Mouse (Mus musculus): ENCODE results near the gene Mtmr12.
"Not testable (repeated sequence)": the region's sequence is repeated elsewhere in the genome, so short reads cannot be mapped to it uniquely, and the experiment has no call there.

Mtmr12 gene

GRCm38 (mm10) chr15:12204319-12205159 is at the start of gene Mtmr12:
Gene Mtmr12 (plus strand): TSS chr15:12205028.
- DNase-seq (ENCODE audit: low spot score) = peak; percentile 100

GRCm38 (mm10) chr15:12178126-12178525 is 26.7 kb upstream of the Mtmr12 start:
- no peak for DNase-seq (ENCODE audit: low spot score)

GRCm38 (mm10) chr15:12181181-12181805 is 23.5 kb upstream of the Mtmr12 start:
- not testable (repeated sequence) for DNase-seq (ENCODE audit: low spot score)

GRCm38 (mm10) chr15:12193880-12194816 is 10.7 kb upstream of the Mtmr12 start:
- DNase-seq (ENCODE audit: low spot score) = no peak

- DNase-seq (ENCODE audit: low spot score) = no peak
Observed at GRCm38 (mm10) chr15:12194817-12195735, 9.8 kb upstream of the Mtmr12 start.

- no peak for DNase-seq (ENCODE audit: low spot score)
Observed at GRCm38 (mm10) chr15:12195966-12196365, 8.9 kb upstream of the Mtmr12 start.

GRCm38 (mm10) chr15:12196410-12197191 is 8.2 kb upstream of the Mtmr12 start:
- DNase-seq (ENCODE audit: low spot score) = peak; percentile 71

- no peak for DNase-seq (ENCODE audit: low spot score)
Observed at GRCm38 (mm10) chr15:12197361-12197760, 7.5 kb upstream of the Mtmr12 start.

GRCm38 (mm10) chr15:12200021-12200420 is 4.8 kb upstream of the Mtmr12 start:
- no peak for DNase-seq (ENCODE audit: low spot score)

- no peak for DNase-seq (ENCODE audit: low spot score)
Observed at GRCm38 (mm10) chr15:12201856-12202255, 3.0 kb upstream of the Mtmr12 start.

- DNase-seq (ENCODE audit: low spot score) = no peak
Observed at GRCm38 (mm10) chr15:12202456-12202855, 2.4 kb upstream of the Mtmr12 start.

GRCm38 (mm10) chr15:12203008-12203407 is 1.8 kb upstream of the Mtmr12 start:
- DNase-seq (ENCODE audit: low spot score) = not testable (repeated sequence)

GRCm38 (mm10) chr15:12203512-12204318 is 1.1 kb upstream of the Mtmr12 start:
- no peak for DNase-seq (ENCODE audit: low spot score)

GRCm38 (mm10) chr15:12205160-12205901 is 503 bp downstream of the Mtmr12 start:
- DNase-seq (ENCODE audit: low spot score) = no peak

GRCm38 (mm10) chr15:12205902-12206645 is 1.2 kb downstream of the Mtmr12 start:
- DNase-seq (ENCODE audit: low spot score) = no peak

GRCm38 (mm10) chr15:12206646-12207222 is 1.9 kb downstream of the Mtmr12 start:
- DNase-seq (ENCODE audit: low spot score) = no peak

- no peak for DNase-seq (ENCODE audit: low spot score)
Observed at GRCm38 (mm10) chr15:12207556-12208090, 2.8 kb downstream of the Mtmr12 start.

Measured in testis, postnatal 10 days (tissue).